Mouse (Mus musculus) left cerebral cortex, postnatal 25 days (tissue): ENCODE measurements around the gene Dcst1. TPM values are rescaled to one million over a fixed set of nuclear protein-coding genes. Genes with fewer than 3 reads are reported as not detected.

Source experiments
- total RNA-seq, 2 experiments: library from RNA; stranded (reverse); gene quantifications; 2 replicates each; pipeline ENCODE4 v1.2.3; 2021

Dcst1 gene
- total RNA-seq, 2 experiments from 2014 or later, result not detected

Other genes with a start within 250 kb of the Dcst1 start
- not detected for gene Pklr, start 229.1 kb downstream of the Dcst1 start, total RNA-seq
- 10 to 100 TPM; 16.0 to 18.7 TPM for gene Hcn3, start 205.1 kb downstream of the Dcst1 start, total RNA-seq
- 10 to 100 TPM; 39.0 to 46.6 TPM for gene Clk2, start 200.5 kb downstream of the Dcst1 start, total RNA-seq
- gene Scamp3, start 187.8 kb downstream of the Dcst1 start, total RNA-seq, result 10 to 100 TPM; 67.1 to 70.2 TPM
- 10 to 100 TPM; 61.6 to 64.9 TPM for gene Fam189b, start 182.1 kb downstream of the Dcst1 start, total RNA-seq
- gene Gba, start 162.3 kb downstream of the Dcst1 start, total RNA-seq, result 10 to 100 TPM; 66.5 to 67.7 TPM
- gene Thbs3, start 150.1 kb downstream of the Dcst1 start, total RNA-seq, result 10 to 100 TPM; 23.6 to 26.5 TPM
- gene Mtx1, start 138.2 kb downstream of the Dcst1 start, total RNA-seq, result 10 to 100 TPM; 89.5 to 94.5 TPM
- gene Muc1, start 136.2 kb downstream of the Dcst1 start, total RNA-seq, result 1 to 10 TPM in 1 of 2 experiments, under 1 TPM in 1; 0.80 to 1.2 TPM
- 10 to 100 TPM; 69.2 to 69.4 TPM for gene Krtcap2, start 119.3 kb downstream of the Dcst1 start, total RNA-seq
- gene Trim46, start 118.9 kb downstream of the Dcst1 start, total RNA-seq, result 10 to 100 TPM; 89.8 to 94.3 TPM
- 10 to 100 TPM; 47.8 to 48.1 TPM for gene Dpm3, start 105.9 kb downstream of the Dcst1 start, total RNA-seq
- gene Slc50a1, start 94.7 kb downstream of the Dcst1 start, total RNA-seq, result 10 to 100 TPM; 32.1 to 37.4 TPM
- 1 to 10 TPM; 4.1 to 5.2 TPM for gene Efna1, start 84.1 kb downstream of the Dcst1 start, total RNA-seq
- gene Efna3, start 42.3 kb downstream of the Dcst1 start, total RNA-seq, result 10 to 100 TPM; 51.3 to 56.8 TPM
- under 1 TPM; 0.27 to 0.37 TPM for gene Efna4, start 27.2 kb downstream of the Dcst1 start, total RNA-seq
- 100 to 1,000 TPM; 101 to 105 TPM for gene Adam15, start 15.3 kb downstream of the Dcst1 start, total RNA-seq
- under 1 TPM in 1 of 2 experiments, not detected in 1; 0.32 TPM for gene Dcst2, start 3.3 kb downstream of the Dcst1 start, total RNA-seq
- 10 to 100 TPM; 11.9 to 14.8 TPM for gene Zbtb7b, start 29.5 kb upstream of the Dcst1 start, total RNA-seq
- gene Lenep, start 37.5 kb upstream of the Dcst1 start, total RNA-seq, result 1 to 10 TPM in 1 of 2 experiments, not detected in 1; 3.0 TPM
- gene Flad1, start 46.6 kb upstream of the Dcst1 start, total RNA-seq, result 10 to 100 TPM; 32.6 to 32.9 TPM
- gene Cks1b, start 53.1 kb upstream of the Dcst1 start, total RNA-seq, result 1 to 10 TPM; 1.9 to 3.1 TPM
- gene Shc1, start 53.2 kb upstream of the Dcst1 start, total RNA-seq, result 10 to 100 TPM; 10.7 to 14.6 TPM
- gene Pygo2, start 65.0 kb upstream of the Dcst1 start, total RNA-seq, result 10 to 100 TPM; 51.6 to 60.2 TPM
- 10 to 100 TPM; 37.5 to 38.6 TPM for gene Pbxip1, start 71.5 kb upstream of the Dcst1 start, total RNA-seq
- 10 to 100 TPM; 31.0 to 33.1 TPM for gene Pmvk, start 89.3 kb upstream of the Dcst1 start, total RNA-seq
- 10 to 100 TPM; 20.3 to 22.8 TPM for gene Kcnn3, start 154.9 kb upstream of the Dcst1 start, total RNA-seq